Mouse (Mus musculus) lung, postnatal 25 days (tissue): Measurements from ENCODE around the gene Cops7a.

Experiments used
- DNase-seq: peaks from one replicate; pipeline ENCODE4 v3.0.0; 2022; ENCODE audit warnings: low spot score

Cops7a gene

DNA sequence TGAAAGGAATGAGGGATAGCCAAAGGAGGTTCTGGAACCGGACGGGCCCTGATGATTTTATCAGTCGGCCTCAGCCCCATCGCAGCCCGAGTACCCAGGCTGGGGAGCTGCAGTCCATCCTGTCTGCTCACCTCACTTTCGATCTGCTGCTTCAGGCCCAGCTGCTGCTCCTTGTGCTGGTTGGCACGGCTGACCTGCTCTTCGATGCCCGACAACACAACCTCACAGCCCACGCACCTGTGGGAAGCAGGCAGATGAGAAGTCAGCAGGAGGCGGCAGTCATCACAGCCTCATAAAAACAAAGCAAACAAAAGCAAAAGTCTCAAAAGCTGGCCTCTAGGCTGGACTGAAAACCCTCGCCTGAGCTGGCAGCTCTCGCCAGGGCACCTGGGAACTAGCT, 5.4 kb downstream of the Cops7a start:
- no peak for DNase-seq

DNA sequence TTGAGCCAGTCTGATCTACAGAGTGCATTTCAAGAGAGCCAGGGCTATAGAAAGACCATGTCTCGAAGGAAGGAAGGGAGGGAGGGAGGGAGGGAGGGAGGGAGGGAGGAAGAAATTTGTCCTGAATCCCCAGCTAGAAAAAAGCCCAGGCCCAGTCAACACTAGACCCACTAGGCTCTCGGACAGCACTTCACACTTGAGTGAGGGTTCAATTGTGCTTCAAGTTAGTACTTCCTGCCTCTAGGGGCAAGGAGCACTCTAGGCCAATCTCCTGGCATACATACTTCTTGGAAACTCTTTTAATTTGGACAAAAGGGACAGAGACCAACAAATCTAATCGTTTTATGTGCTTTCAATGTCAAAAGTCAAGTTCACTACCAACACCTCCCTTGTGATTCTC, 7.2 kb downstream of the Cops7a start:
- DNase-seq = peak; percentile 19

DNA sequence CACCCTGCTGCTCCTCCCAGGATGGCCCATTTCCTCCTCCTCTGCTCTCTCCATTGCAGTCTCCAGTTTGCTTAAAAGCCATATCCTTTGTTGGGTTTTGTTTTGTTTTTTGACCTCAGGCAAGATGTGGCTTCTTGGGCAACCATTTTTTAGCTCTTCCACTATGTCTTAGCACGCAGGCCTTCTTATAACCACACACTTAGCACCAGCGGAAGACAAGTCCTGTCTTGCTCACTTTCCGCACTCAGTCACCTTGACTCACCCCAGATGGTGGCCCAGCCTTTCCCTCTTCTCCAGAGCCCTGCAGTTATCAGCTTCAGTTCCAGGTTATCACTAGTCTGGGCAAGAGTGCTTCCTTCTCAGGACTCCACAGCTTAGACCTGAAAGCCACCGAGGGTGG, 10.1 kb downstream of the Cops7a start:
- DNase-seq = no peak

DNA sequence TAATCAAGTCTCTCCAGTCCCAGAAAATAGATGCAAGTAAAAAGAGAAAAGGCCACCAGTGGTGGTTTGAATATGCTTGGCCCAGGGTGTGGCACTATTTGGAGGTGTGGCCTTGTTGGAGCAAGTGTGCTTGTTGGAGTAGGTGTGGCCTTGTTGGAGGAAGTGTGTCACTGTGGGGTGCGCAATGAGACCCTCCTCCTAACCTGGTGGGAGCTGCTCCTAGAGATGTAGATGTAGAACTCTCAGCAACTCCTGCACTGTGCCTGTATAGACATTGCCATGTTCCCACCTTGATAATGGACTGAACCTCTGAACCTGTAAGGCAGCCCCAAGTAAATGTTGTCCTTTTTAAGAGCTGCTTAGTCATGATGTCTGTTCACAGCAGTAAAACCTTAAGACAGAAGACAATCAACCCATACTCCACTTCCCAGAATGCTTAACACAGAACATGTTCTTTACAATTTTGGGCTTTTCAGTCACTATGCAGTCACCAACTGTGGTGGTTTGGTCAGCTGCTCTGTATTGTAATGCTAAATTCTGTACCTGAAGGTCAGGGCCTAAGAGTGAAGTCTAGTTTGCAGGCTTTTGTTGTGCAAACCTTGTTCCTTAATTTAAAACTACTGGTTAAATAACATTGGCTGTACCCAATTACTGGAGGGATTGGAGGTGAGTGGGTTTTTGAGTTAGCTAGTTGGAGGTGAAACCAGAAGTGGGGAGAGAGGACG, 11.2 kb downstream of the Cops7a start:
- no peak for DNase-seq

DNA sequence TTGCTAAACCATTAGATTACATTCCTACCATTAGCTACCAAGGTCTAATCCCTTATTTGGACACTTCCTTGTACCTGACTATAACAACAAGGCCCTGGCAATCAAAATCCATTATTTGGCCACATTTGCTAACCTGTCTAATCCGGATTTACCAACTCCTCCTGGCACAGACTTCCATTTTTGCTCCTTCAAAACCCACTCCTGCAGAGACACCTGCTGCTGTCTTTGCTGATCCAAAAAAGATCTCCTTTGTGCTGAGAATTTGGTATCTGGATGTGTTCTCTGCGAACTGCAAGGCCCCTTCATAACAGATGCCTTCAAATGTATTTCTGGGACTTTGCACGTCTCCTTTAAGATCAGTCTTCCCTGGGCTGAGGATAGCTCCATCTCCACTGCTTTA, 21.8 kb downstream of the Cops7a start:
- DNase-seq = no peak

DNA sequence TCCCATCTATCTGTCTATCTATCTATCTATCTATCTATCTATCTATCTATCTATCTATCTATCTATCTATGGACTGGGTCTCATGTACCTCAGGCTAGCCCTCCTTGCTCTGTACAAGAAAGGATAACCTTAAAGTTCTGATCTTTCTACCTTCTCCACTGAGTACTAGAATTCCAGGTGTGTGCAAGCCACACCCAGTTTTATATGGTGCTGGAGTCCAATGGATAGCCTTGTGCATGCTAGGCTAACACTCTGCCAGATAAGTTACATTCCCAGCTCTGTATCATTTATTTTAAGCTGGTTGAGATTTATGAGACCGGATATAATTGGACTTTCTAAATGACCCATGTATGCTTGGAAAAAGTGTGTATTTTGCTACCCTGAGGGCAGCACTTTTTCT, 23.7 kb downstream of the Cops7a start:
- DNase-seq = no peak

DNA sequence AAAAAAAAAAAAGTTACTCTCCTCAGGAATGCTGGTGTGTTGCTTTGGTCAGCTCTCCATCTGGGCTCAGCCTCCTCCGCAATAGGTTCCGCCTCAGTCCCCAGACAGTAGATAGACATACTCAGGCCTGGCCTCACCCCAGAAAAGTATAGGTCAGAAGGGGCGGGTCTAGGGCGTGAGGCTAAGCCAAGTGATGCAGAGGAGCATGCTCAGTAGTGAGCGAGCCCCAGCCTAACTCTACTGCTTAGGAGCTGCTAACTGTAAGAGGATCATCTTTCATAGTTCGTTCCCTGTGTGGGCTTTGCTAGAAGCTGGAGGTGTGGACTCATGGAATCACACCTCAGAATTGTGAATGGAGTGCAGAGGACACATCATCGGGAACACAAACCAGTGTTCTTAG, 26.8 kb downstream of the Cops7a start:
- DNase-seq = no peak

DNA sequence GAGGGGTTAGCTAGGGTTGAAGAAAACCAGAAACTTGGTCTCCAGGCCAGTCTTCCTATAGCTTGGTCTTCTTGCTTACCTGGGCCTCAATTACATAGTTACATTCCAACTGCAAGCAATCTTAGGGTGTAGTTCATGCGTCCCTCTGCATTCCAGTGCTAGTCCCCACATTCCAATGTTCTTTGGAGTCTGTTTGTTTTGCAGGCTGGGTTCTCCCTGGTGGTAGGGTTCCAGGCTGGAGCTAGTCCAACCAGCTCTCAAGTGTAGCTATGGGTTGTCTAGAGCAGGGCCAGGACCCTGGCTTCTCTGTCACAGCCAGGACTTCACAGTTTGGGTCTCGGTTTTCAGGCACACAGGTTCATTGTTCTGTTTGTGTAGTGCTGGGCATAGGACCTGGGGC, 27.8 kb downstream of the Cops7a start:
- peak; percentile 36 for DNase-seq

DNA sequence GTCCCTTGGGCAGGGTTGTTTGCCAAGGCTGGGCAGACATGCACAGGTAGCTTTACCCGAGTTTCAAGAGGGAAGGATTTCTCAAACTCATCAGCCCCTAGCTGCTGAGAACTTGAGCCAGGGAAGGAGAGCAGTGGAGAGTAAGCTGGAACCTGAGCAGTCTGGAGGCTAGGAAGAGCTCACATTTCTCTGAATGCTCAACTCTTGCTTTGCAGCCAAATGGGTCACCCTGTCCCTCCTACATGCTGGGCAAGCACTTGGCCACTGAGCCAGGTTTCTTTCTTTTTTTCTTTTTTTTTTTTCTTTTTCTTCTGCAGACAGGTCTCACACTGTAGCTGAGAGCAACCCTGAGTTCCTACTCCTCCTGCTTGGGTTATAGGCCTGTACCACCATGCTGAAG, 28.7 kb downstream of the Cops7a start:
- DNase-seq = no peak

- DNase-seq = no peak
These were observed 30.7 kb downstream of the Cops7a start for GRCm38 (mm10) chr6:124934670-124935069.

GRCm38 (mm10) chr6:124933127-124933526, 32.2 kb downstream of the Cops7a start:
- no peak for DNase-seq

GRCm38 (mm10) chr6:124932314-124932695, 33.0 kb downstream of the Cops7a start:
- no peak for DNase-seq

DNA sequence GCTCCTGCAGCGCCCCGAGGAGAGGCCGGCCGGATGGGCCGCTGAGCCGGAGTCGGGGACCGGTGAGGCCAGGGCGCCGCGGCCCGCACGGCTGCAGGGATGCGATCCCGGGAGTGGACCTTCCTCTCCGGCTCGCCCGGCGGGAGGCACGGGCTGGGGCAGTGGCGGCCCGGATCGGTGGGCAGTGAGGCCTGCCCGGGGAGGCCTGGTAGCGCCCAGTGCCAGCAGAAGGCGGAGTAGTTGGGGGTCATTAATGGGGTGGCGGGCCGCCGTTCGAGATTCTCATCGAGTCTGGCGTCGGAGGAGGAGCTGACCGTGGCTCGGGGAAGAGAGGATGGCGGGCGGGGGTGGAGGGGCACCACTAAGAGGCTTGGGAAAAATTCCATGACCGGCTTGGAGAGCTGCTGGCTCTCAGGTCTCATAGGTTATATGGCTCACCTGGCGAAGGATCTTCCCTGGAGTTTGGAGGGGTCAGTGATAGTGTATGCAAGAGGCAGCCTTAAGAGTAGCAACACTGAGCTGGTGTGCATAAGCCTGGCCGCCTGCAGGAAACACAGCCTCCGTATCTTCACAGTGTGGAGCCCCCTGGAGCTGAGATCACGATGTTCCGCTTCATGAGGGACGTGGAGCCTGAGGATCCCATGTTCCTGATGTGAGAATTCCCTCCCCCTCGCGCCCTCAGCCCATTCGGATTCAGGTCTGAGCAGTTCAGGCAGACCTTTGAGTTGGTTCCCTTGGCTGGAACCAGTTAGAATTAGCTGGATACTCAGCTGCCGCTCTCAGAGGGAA, 33.6 kb downstream of the Cops7a start:
- no peak for DNase-seq

GRCm38 (mm10) chr6:124930754-124931524, 34.4 kb downstream of the Cops7a start, which contains the start of gene Mlf2:
Gene Mlf2, plus strand, starts transcription at chr6:124931386.
- peak; percentile 99 for DNase-seq

- peak; percentile 52 for DNase-seq
These were observed 35.1 kb downstream of the Cops7a start for GRCm38 (mm10) chr6:124930231-124930630.

- peak; percentile 85 for DNase-seq
These were observed 39.4 kb downstream of the Cops7a start for GRCm38 (mm10) chr6:124925941-124926340.

- DNase-seq = no peak
These were observed 40.1 kb downstream of the Cops7a start for GRCm38 (mm10) chr6:124925173-124925793.

GRCm38 (mm10) chr6:124921539-124921938, 43.8 kb downstream of the Cops7a start:
- no peak for DNase-seq

GRCm38 (mm10) chr6:124920318-124921085, 44.8 kb downstream of the Cops7a start:
- no peak for DNase-seq

GRCm38 (mm10) chr6:124919695-124920317, 45.5 kb downstream of the Cops7a start, which contains the start of gene Ptms:
Gene Ptms, minus strand, starts transcription at chr6:124920103.
- DNase-seq = peak; percentile 98
